ENCODE assay signal across 14 mouse cellular contexts in genomic region chr12:55926276-55926973, GRCm38 (mm10).
A peak's percentile ranks its signal among the peaks of the same experiment; 100 is the strongest.
DNase-seq lines count a peak whose midpoint lies in the region; ATAC-seq and TF ChIP-seq lines count a peak whose summit lies in the region.
"Had no signal": no experiment of that assay in that cellular context is flagged by ENCODE, and none has a peak within 500 bp of the region (broad histone marks: within the 10 kb centered on the region; RNA-seq: fewer than 3 reads in every experiment).

No protein-coding gene starts in this region.

- 22% methylated on average over 2 of the region's 2 CpGs for WGBS in forebrain, embryonic 12.5 days
- WGBS in forebrain, postnatal 0 days, result 13% methylated on average over 2 of the region's 2 CpGs
- WGBS in midbrain, embryonic 14.5 days, result 33% methylated on average over 2 of the region's 2 CpGs
- WGBS in heart, embryonic 10.5 days, result 84% methylated on average over 2 of the region's 2 CpGs

- no peak overlapping the region for H3K4me3 ChIP-seq in forebrain, embryonic 12.5 days (replicated peaks)
- H3K4me3 ChIP-seq in forebrain, postnatal 0 days (ENCODE audit: low read depth, low read length), result no peak overlapping the region
- H3K4me3 ChIP-seq in CH12.LX (replicated peaks in 1 of 3; ENCODE audit: low read depth in 2 of 3, low read length in 2 of 3, poor library complexity in 1 of 3), result no peak overlapping the region
- no peak overlapping the region for H3K4me3 ChIP-seq in midbrain, embryonic 14.5 days (replicated peaks; ENCODE audit: low read depth, low read length)
- H3K4me3 ChIP-seq in heart, embryonic 10.5 days, result no peak overlapping the region
- H3K4me3 ChIP-seq: limb, embryonic 10.5 days; liver, embryonic 12.5 days; megakaryocyte, embryonic 14.5 days; neural tube, embryonic 13.5 days had no signal

- TF ChIP-seq RAD21 in CH12.LX (IDR thresholded peaks at IDR 0.05; ENCODE audit: low read depth, low read length), result no peak

- peaks cover 24% of the 10 kb centered on the region for H3K4me1 ChIP-seq in forebrain, embryonic 12.5 days
- no peaks in the 10 kb centered on the region for H3K4me1 ChIP-seq in forebrain, postnatal 0 days (ENCODE audit: insufficient read depth)
- H3K4me1 ChIP-seq in CH12.LX (ENCODE audit: control insufficient read depth in 1 of 2, insufficient read depth in 2 of 2), result peaks cover 0 to 10% of the 10 kb centered on the region in 2 experiments; a peak in 2 of 4 replicates
- H3K4me1 ChIP-seq in midbrain, embryonic 14.5 days (ENCODE audit: control insufficient read depth, insufficient read depth, low read length), result peaks cover 16% of the 10 kb centered on the region
- H3K4me1 ChIP-seq in heart, embryonic 10.5 days, result no peaks in the 10 kb centered on the region
- H3K4me1 ChIP-seq: limb, embryonic 10.5 days; liver, embryonic 12.5 days; megakaryocyte, embryonic 14.5 days had no signal

- no peak for TF ChIP-seq CTCF in forebrain, postnatal 0 days (IDR thresholded peaks at IDR 0.05; ENCODE audit: low read depth)
- no peak for TF ChIP-seq CTCF in CH12.LX (conservative IDR thresholded peaks at IDR 0.05 in 1 of 2, IDR thresholded peaks at IDR 0.05 in 1 of 2; ENCODE audit: low read depth in 2 of 2, low read length in 2 of 2)

- no peaks in the 10 kb centered on the region for H3K36me3 ChIP-seq in forebrain, embryonic 12.5 days (replicated peaks)
- H3K36me3 ChIP-seq in forebrain, postnatal 0 days (ENCODE audit: insufficient read depth), result no peaks in the 10 kb centered on the region
- H3K36me3 ChIP-seq in CH12.LX (replicated peaks in 1 of 2; ENCODE audit: control insufficient read depth in 1 of 2, insufficient read depth in 1 of 2, low read length in 1 of 2), result no peaks in the 10 kb centered on the region
- H3K36me3 ChIP-seq in midbrain, embryonic 14.5 days (ENCODE audit: control insufficient read depth, insufficient read depth, low read length), result no peaks in the 10 kb centered on the region
- H3K36me3 ChIP-seq in heart, embryonic 10.5 days, result no peaks in the 10 kb centered on the region
- H3K36me3 ChIP-seq: limb, embryonic 10.5 days; liver, embryonic 12.5 days; neural tube, embryonic 13.5 days had no signal

- no peak overlapping the region for H3K9ac ChIP-seq in forebrain, embryonic 12.5 days
- H3K9ac ChIP-seq in forebrain, postnatal 0 days, result no peak overlapping the region
- H3K9ac ChIP-seq in CH12.LX (ENCODE audit: insufficient read depth, low read depth), result no peak overlapping the region
- no peak overlapping the region for H3K9ac ChIP-seq in midbrain, embryonic 14.5 days (replicated peaks; ENCODE audit: low read length)
- H3K9ac ChIP-seq: liver, embryonic 12.5 days; neural tube, embryonic 13.5 days had no signal

- peaks cover 15% of the 10 kb centered on the region for H3K27me3 ChIP-seq in forebrain, embryonic 12.5 days
- H3K27me3 ChIP-seq in forebrain, postnatal 0 days (ENCODE audit: insufficient read depth, low read length), result no peaks in the 10 kb centered on the region
- H3K27me3 ChIP-seq in CH12.LX (replicated peaks), result no peaks in the 10 kb centered on the region
- peaks cover 2% of the 10 kb centered on the region; the same call in 1 of the 2 replicates for H3K27me3 ChIP-seq in midbrain, embryonic 14.5 days (ENCODE audit: control insufficient read depth, insufficient read depth, low read length)
- no peaks in the 10 kb centered on the region for H3K27me3 ChIP-seq in heart, embryonic 10.5 days (ENCODE audit: insufficient read depth, poor library complexity, severe bottlenecking)
- H3K27me3 ChIP-seq: liver, embryonic 12.5 days; megakaryocyte, embryonic 14.5 days had no signal

- dilution Hi-C loops in CH12.LX (cut with MboI; ENCODE audit: extremely low pct_ligation_motif_present, extremely low pct_unique_long_range_greater_than_20kb, low sequenced_read_pairs), result no loop called here

- TF ChIP-seq POLR2A in CH12.LX (IDR thresholded peaks at IDR 0.05; ENCODE audit: low read depth, low read length), result no peak

- H3K4me2 ChIP-seq in forebrain, embryonic 12.5 days, result no peak overlapping the region
- no peak overlapping the region for H3K4me2 ChIP-seq in forebrain, postnatal 0 days (ENCODE audit: low read depth)
- peak overlapping the region; percentile 13; the same call in 1 of the 2 replicates for H3K4me2 ChIP-seq in CH12.LX (ENCODE audit: insufficient read depth, low read depth, poor library complexity, severe bottlenecking)
- no peak overlapping the region for H3K4me2 ChIP-seq in midbrain, embryonic 14.5 days (ENCODE audit: low read length)
- H3K4me2 ChIP-seq: liver, embryonic 12.5 days; neural tube, embryonic 13.5 days had no signal

- TF ChIP-seq EP300 in CH12.LX (IDR thresholded peaks at IDR 0.05; ENCODE audit: low read length), result no peak

- in situ Hi-C loops in CH12.LX (cut with MboI; ENCODE audit: low pct_ligation_motif_present, low pct_unique_long_range_greater_than_20kb, low sequenced_read_pairs), result no loop called here

- no peaks in the 10 kb centered on the region for H3K9me3 ChIP-seq in forebrain, embryonic 12.5 days
- no peaks in the 10 kb centered on the region for H3K9me3 ChIP-seq in forebrain, postnatal 0 days (ENCODE audit: low read length)
- H3K9me3 ChIP-seq in CH12.LX (replicated peaks; ENCODE audit: low read length), result no peaks in the 10 kb centered on the region
- no peaks in the 10 kb centered on the region for H3K9me3 ChIP-seq in midbrain, embryonic 14.5 days (ENCODE audit: control insufficient read depth, low read length)
- H3K9me3 ChIP-seq in heart, embryonic 10.5 days, result no peaks in the 10 kb centered on the region
- H3K9me3 ChIP-seq: limb, embryonic 10.5 days; liver, embryonic 12.5 days; megakaryocyte, embryonic 14.5 days; neural tube, embryonic 13.5 days had no signal

- peak; percentile 81 for ATAC-seq in forebrain, embryonic 12.5 days (ENCODE audit: low FRiP score)
- ATAC-seq in forebrain, postnatal 0 days, result no peak
- ATAC-seq in midbrain, embryonic 14.5 days (ENCODE audit: low FRiP score, low TSS enrichment), result peak; percentile 27; the same call in 1 of the 2 replicates
- ATAC-seq: liver, embryonic 12.5 days; lung, postnatal 0 days had no signal

- H3K27ac ChIP-seq in forebrain, embryonic 12.5 days, result 0 out of 2 replicates have a peak overlapping the region, but pooled peaks have one; percentile 25
- H3K27ac ChIP-seq in forebrain, postnatal 0 days (ENCODE audit: low read depth, low read length), result no peak overlapping the region
- no peak overlapping the region for H3K27ac ChIP-seq in CH12.LX (ENCODE audit: insufficient read depth, low read depth)
- no peak overlapping the region for H3K27ac ChIP-seq in midbrain, embryonic 14.5 days (replicated peaks; ENCODE audit: low read depth, low read length)
- H3K27ac ChIP-seq in heart, embryonic 10.5 days, result no peak overlapping the region
- H3K27ac ChIP-seq: limb, embryonic 10.5 days; liver, embryonic 12.5 days; neural tube, embryonic 13.5 days had no signal

- no peak for DNase-seq in forebrain, postnatal 0 days
- no peak for DNase-seq in CH12.LX (ENCODE audit: extremely low read depth)
- DNase-seq in embryo, embryonic 11 days, result peak; percentile 61
- DNase-seq in midbrain, embryonic 14.5 days, result peak; percentile 68
- no peak for DNase-seq in heart, embryonic 10.5 days (ENCODE audit: low spot score)
- DNase-seq in adrenal gland, postnatal 25 days, result no peak
- DNase-seq: cerebellum, adult 11 months; kidney, adult 8-10 months had no signal

- no peaks in the 10 kb centered on the region for H3K79me2 ChIP-seq in CH12.LX (replicated peaks; ENCODE audit: control insufficient read depth, extremely low read depth, insufficient read depth, poor library complexity, severe bottlenecking)

TF ChIP-seq in CH12.LX, 34 proteins besides CTCF, POLR2A, EP300 and RAD21:
- no peak for TF ChIP-seq IRF4 (IDR thresholded peaks at IDR 0.05; ENCODE audit: low read depth, low read length)
- no peak for TF ChIP-seq MYC (IDR thresholded peaks at IDR 0.05; ENCODE audit: low read depth, low read length)
- TF ChIP-seq CHD2 (IDR thresholded peaks at IDR 0.05; ENCODE audit: low read length), result no peak
- no peak for TF ChIP-seq GABPA (IDR thresholded peaks at IDR 0.05; ENCODE audit: insufficient replicate concordance, low read depth, low read length)
- no peak for TF ChIP-seq UBTF (IDR thresholded peaks at IDR 0.05; ENCODE audit: low read depth, low read length)
- no peak for TF ChIP-seq JUND (conservative IDR thresholded peaks at IDR 0.05; ENCODE audit: low read depth, low read length)
- no peak for TF ChIP-seq SMC3 (IDR thresholded peaks at IDR 0.05; ENCODE audit: low read depth, low read length)
- TF ChIP-seq ZMIZ1 (IDR thresholded peaks at IDR 0.05; ENCODE audit: low read depth, low read length), result no peak
- no peak for TF ChIP-seq CHD1 (IDR thresholded peaks at IDR 0.05; ENCODE audit: low read depth, low read length)
- no peak for TF ChIP-seq KAT2A (IDR thresholded peaks at IDR 0.05; ENCODE audit: insufficient replicate concordance, low read length)
- no peak for TF ChIP-seq BHLHE40 (IDR thresholded peaks at IDR 0.05; ENCODE audit: low read depth, low read length)
- no peak for TF ChIP-seq ZNF384 (IDR thresholded peaks at IDR 0.05; ENCODE audit: low read depth, low read length)
- no peak for TF ChIP-seq TCF12 (IDR thresholded peaks at IDR 0.05; ENCODE audit: low read depth, low read length)
- TF ChIP-seq MEF2A (IDR thresholded peaks at IDR 0.05; ENCODE audit: borderline replicate concordance, low read depth, low read length), result no peak
- TF ChIP-seq PAX5 (IDR thresholded peaks at IDR 0.05; ENCODE audit: low read length), result no peak
- TF ChIP-seq ZC3H11A (IDR thresholded peaks at IDR 0.05; ENCODE audit: low read depth, low read length), result no peak
- TF ChIP-seq POLR2AphosphoS2 (IDR thresholded peaks at IDR 0.05; ENCODE audit: low read depth, low read length), result no peak
- TF ChIP-seq SIN3A (IDR thresholded peaks at IDR 0.05; ENCODE audit: low read length), result no peak

Comparison
In these comparisons a context has a peak if more than half of its experiments do, and no peak if none do; other contexts are left out.
1. DNase-seq: peak in embryo, embryonic 11 days (single experiment) and midbrain, embryonic 14.5 days (single experiment); none in forebrain, postnatal 0 days (single experiment), CH12.LX (single experiment), heart, embryonic 10.5 days (single experiment) and adrenal gland, postnatal 25 days (single experiment).